Mouse (Mus musculus): Measurements from ENCODE around the gene Gm37419. TPM values are rescaled to one million over a fixed set of nuclear protein-coding genes. Genes with fewer than 3 reads are reported as not detected.

Gene Gm37419
- total RNA-seq, 2 experiments from 2014 or later, result not detected

DNA sequence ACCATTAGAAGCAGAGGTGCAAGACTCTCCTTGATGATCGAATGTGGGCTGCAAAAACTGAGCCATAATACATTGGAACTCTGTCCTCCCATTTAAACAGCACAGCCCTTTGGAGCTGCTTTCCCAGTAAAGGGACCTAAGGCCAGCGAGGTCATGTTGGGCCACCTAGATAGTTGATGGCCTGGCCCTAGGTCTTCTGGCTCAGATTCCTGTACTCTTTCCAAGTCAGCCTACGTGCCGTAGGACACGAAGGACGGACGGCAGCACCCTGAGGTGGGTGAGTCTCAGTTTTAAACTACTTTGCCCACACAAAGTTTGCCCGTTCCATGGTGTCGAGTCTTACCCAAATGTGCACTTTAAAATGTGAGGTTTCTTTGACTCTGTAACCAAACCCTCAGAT lies 8.8 kb upstream of the Gm37419 start:
- DNase-seq (ENCODE audit: low spot score), result peak; percentile 81

DNA sequence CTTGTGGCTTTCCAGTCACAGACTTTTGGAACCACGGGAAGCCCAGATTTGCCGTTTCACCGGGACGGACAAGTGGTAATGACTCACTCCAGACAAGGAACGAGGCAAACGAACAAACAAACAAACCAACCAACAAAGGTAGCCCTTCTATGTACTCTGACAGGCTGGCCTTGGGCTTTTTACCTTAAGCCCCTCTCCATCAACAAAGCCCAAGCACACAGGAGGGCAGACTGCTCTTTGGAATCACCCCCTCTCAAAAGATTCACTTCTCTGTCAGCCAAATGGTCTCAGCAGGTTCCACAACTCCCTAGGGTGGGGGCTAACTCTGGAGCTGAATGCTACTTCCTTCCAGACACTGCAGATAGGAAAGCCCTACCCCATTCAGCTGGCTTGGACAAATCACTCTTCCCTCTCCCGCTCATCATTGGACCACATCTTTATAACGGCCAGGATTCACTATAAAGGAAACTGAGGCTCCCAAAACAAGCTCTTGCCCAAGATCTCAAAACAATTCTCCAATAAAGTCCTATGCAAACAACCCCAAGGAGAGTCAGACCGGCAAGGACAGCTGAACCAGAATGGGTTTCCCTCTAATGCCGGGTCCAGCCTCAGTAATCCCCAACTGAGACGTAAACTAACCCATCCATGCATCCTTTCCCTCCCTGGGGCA lies 7.9 kb upstream of the Gm37419 start:
- DNase-seq (ENCODE audit: low spot score), result no peak

DNA sequence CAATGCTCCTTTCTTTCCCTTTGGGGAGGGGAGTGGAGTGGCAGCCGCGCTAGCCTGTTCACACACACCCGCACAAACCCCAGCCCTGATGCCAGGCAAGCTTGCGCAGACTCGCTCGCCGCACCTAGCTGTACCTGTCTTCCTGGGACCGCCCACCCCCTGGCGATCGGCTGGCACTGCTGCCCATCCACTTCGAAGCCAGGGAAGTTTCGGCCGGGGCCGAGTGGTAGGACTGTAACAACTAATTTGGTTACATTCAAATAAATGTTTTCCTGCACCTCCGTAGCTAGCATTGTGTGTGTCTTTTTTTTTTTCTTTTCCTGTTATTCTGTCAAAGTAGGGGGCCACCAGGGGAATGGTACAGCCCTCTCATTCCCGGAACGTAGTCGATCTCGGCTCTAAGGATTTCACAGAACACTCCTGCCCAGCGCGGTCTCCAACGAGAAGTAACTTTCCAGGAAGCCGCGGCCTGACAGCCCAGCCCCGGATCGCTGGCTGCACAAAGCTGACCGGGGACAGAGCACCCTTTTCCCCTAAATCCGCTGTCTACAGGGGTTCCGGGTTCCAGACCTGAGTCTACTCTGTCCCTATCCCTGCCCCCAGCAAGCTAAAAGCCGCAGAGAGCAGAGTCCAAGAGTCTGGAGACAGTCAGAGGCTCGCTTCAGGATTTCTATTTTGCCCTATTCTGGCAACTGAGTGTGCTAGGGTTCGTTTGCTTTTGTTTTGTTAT lies 7.1 kb upstream of the Gm37419 start:
- no peak for DNase-seq (ENCODE audit: low spot score)

DNA sequence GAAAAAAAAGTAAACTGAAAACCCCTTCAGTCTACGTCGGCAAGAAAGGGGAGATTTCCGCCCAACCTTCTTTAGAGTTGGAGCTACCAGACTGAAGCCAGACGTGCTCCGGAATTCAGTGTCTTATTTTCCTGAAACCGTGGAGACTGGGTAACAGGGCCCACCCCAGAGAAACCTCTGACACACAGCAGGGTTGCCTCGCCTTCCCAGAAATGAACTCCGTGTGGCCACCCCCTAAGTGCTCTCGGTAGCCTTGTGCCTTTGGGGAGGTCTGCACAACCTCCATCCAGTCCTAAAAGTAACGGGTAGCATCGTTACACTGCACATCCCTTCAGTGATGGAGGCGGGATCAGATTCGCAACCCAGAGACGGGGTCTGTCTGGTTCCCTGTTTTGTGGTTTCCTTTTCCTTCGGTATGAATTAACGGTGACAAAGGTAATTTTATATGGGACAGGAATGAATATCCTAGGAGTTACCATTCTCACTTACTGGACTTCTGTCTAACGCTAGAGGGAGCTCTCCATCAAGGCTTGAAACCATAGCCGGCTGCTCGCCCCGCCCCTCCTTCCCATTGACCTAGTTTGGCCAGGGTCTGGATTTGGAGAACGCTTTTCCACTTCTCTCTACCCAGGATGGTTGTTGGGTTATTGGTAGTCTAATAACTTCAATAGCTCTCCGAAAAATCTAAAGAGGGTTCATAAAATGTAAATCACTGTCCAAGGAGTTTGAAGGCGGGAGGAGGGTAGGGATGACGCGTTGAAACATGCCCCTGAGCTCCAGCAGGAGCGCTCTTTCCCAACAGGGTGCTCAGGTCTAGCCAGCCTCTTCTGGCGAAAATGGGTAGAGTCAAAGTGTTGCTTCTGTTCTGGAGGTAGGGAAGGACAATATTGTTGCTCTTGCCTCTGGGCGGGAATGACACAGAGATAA lies 6.1 kb upstream of the Gm37419 start:
- peak; percentile 92 for DNase-seq (ENCODE audit: low spot score)

DNA sequence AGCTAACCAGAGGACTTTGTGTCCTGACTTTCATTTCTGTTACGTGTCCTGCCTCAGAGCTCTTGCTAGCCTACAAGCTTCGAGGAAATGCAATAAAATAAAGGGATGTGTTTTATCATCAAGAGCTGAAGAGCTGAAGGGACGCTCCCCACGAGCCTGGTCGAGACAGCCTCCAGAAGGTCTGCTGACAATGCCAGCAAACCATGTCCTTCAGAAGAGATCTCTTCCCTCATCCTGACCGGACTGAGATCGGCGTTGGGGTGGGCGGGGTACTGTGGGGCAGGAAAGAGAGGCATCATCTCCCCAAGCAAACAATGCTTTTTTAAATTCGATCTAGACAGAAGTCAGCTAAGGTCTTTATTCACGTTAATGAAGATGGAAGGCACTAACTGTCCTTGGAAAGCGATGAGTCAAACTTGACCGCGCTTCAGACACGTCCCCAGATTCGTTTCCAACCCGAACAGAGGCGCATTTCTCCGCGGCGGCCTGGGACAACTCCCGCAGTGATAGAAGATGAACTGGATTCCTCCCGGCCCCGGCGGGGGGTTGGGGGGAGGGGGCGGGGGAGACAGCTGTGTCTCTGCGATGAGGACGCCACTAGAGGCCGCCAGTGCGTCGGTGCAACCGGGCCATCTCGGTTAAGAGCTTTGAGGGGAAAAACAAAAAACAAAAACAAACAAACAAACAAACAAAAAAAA lies 5.2 kb upstream of the Gm37419 start:
- peak; percentile 84 for DNase-seq (ENCODE audit: low spot score)

DNA sequence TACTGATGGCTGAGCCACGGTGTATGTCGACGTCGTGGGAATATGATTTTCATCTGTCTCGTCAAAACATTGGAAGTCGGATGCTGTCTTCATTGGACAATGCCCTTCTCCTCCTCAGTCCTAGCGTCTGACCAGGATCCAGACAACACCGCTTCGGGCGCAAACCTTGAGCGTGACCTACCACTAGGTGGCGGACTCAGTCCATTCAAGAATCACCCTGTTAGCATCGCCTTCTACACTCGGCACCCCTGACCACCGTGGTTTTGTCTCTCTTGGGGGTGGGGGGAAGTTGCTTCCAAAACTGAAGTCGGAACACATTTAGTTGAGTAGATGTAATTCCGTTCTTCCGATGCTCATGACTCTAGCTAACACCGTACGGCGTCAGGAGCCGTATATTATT lies 4.1 kb upstream of the Gm37419 start:
- DNase-seq (ENCODE audit: low spot score), result peak; percentile 95

DNA sequence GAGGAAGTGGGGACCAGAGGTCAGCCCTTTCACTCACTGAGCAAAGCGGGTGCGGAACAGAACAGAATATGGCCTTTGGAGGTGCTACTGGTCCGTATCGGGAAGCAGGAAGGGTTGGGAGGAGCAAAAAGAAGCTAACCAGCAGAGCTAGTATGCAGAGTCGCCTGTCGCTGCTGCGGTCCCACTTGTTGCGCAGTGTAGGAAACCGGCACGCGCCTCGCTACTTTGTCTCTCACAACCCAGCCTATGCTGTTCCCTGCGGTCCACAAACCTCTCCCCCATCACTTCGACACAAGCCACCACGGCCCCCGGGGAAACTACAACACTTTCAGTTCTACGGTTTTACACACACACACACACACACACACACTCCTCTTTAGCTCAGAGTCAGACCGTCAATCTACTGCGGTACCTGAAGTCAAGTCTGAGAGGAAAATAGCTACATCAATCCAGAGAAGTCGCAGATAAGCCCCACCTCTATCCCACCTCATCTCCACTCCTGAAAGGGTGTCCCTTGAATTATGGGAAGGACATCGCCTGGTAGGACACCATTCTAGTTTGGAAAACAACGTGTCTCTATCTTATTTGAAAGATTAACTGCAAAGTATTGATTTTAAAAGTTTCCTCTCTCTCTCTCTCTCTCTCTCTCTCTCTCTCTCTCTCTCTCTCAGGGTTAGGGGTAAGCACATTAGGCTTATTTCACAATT lies 3.4 kb upstream of the Gm37419 start:
- DNase-seq (ENCODE audit: low spot score), result no peak

DNA sequence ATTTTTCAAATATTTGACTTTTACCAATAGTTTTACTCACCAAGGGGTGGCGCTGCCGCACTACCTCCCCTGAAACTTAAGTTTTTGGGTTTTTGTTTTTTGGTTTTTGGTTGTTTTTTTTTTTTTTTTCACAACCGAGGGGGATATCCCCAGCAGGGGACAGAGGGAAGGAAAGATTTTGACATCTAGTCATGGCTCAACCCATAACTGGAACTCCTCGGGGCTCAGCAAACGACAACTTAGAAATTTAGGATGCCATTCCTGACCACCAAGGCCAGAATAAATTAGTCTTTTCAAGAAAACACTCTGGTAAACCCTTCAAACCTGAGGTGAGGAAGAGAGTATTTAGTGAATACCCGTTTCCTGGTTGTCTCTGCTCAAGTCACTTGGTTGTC lies 2.8 kb upstream of the Gm37419 start:
- no peak for DNase-seq (ENCODE audit: low spot score)

DNA sequence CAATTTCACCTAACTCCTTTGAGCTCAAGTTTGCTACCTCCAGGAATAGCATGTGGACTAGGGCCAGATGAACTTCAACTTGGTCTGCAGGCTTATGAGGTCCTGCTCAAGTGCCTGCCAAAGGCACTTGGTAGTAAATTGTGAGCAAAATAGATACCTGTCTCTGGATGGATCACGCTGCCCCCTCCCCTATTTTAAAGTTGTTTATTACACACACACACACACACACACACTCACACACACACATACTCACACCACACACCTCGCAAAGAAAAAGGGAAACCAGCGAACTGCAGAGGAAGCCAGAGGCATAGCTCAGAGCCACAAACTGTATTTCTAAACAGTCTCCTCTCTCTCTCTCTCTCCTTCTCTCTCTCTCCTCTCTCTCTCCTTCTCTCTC lies 2.1 kb upstream of the Gm37419 start:
- DNase-seq (ENCODE audit: low spot score), result no peak

DNA sequence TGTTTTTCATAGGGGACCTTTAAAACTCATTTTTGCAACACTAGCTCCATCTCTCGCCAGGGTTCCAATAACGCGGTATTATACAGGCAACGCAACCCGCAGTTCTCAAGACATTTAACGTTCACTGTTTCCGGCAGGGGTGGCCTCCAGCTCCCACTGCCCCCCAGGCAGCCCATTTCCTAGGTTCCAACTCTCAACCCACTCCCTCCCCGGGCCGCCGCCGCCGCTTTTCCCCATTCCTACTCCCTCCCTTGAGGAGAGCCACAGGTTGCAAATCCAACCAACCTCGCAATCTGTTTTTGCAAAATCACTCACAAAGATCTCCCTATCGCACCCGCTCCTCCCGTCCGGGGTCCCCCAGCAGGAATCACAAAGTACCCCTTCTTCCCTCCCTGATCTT lies 1.4 kb upstream of the Gm37419 start:
- DNase-seq (ENCODE audit: low spot score), result no peak

DNA sequence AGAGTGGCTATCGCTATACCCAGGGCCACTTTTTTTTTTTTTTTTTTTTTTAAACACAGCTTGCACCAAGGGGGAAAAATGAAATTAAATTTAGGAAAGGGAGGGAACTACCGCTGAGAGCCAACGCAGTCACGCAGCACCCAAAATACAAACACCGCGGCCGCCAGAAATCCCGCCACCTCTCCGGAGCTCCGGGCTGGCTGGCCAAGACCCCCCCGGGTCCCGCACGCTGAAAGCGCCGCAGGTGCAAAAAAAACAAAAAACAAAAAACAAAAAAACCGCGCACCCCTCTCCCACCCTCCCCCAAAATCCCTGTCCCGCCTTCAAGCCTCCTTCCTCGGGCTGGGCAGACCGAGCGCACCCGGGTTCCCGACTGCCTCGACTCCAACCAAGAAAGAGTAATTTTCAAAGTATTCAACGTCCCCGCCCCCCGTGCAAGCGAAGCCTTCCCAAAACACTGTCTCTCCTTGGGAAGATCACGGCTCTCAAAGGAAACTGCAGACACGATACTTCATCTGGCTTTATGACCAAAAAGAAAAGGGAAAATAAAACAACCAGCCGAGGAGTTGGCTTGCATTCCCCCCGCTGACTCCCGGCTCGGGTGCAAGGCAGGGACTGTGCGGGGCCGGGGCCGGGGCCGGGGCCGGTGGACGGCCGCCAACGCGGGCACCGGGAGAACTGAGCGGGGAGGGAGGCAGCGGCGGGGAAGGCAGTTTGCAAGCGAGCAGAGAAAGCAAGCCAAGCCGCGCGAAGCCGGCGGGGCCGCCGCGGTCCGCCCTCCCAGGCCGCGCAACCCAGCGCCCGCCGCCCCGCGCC lies 733 bp upstream of the Gm37419 start:
- no peak for DNase-seq (ENCODE audit: low spot score)

DNA sequence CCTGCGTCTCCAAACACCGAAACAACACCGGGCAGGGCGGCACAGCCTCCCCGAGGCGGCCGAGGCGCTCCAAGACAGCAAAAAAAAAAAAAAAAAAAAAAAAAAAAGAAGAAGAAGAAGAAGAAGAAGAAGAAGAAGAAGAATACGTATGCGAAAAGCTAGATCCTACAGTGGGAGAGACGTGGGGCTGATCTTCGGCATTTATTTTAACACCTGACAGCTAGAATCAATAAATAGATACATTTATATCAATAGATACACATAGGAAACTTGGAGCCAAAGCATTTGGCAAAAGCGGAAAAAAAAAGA lies 171 bp upstream of the Gm37419 start:
- no peak for DNase-seq (ENCODE audit: low spot score)

DNA sequence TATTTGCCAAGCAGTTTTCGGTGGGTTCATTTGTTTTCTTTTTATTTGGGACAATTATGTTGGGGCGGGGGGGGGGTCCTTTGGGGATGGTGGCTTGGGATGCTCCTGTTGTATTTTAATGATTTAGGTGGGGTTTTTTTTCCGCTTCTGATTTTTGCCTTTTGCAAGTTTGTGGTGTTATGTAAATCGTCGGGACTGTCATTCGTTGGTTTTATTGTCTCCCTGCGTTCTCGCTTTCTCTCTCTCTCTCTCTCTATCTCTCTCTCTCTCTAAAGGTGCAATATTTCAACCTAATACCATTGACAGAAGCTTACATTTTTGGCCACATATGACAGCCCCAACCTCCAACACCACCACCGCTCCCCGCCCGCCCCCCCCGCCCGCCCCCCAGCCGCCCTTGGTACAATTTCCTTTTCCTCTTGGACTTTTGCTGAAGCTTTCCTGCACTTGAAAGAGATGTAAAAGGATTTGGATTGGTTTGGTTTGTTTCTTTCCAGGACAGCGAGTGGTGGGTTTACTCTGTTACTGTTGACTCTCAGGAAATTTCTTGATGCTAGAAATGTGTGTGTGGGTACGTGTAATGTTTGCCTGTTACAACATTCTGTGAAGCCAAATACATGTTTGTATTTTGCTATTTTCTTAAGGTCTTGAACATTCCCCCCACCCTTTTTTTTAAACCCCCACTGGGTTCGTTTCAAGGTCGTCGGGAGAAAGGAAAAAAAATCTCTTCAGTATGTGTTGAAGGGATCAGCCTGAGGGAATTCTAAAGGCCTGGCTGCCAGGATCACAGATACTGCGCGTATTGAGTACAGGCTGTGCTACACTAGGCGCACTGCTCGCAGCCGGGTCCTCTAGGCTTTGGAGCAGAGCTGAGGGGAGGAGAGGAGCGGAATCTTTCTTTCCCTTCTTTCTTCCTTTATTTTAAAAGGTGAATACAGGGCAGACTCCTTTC lies 1.2 kb downstream of the Gm37419 start:
- DNase-seq (ENCODE audit: low spot score), result no peak

DNA sequence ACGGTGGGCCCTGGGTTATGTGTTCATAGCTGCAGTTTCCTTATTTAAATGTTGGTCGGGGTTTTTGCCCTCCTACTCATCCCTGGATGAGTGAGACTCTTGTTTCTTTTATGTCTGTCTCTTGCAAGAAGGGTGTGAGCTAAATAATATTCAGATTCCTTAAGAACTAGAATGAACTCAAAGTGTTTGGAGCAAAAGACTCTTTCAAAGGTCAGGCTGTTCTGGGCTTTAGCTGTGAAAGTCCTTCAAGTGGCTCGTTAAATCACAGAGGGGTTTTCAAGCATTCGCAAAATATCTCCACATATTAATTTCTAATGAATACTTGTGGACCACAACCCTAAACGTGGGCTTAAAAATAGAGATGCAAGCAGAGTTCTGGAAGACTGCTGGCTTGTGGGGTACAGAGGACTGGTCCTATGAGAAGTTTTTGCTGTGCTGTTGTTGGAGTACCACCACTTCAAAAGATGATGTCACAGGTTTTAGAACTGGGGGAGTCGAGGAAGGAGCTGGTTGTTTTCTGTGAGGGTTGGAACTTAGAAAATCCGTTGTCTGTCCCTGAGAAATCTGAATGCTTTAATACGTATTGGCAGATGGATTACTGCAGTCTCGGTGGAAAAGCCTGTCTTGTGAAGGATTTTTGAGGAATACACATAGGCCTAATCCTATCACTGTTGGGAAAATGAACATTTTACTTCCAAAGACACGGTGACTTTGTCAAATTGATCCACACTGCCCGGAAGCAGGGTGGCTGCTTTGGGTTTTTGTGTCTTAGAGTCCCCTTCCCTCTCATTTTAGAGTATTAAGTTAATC lies 2.1 kb downstream of the Gm37419 start:
- no peak for DNase-seq (ENCODE audit: low spot score)

DNA sequence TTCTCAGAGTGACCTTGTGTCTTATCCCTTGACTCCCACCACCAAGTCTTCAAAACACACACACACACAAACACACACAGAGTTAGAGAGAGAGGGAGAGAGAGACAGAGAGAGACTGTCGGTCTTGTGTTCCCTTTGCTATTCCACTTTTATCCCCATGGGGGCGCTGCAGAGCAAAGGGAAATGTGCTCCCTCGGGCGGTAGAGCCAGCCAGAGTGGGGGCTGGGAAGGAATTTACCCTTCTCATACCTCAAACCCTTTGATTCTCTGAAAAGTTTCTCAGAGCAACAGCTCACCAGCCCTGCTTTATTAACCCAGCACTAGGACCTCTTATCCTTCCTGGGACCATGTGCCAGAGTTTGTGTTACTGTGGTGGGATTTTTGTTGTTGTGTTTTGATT lies 2.9 kb downstream of the Gm37419 start:
- DNase-seq (ENCODE audit: low spot score), result peak; percentile 96

DNA sequence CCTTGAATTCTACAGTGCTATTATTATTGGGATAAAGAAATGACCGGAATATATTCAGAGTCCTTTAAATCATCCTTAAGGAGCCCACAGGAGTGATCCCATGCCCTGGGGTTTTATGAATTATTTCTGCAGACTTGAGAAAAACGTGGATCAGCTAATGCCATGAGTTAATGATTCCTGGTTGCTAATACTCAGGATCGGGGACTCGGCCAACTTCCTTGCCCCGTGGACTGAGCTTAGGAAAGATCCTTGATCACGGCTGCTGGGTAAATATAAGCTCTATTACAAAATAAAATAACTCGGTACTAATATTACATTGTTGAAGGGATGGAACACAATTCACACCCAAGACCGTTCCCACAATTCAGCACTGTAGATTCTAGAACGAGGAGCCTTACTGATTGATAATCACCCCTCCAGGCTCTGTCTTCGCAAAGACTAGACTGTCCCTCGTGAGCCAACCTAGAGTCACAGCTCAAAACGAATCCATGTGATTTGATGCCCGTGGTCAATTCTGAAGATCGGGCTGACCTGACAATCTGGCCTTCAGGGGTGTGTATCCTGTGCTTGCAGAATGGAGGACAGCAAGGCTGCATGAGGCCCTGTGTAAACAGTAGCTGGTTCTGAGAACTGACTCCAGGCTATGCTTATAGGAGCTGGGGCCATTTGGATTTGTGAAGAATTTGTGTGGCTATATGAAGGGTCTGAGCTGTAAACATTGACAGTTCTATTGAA lies 3.7 kb downstream of the Gm37419 start:
- DNase-seq (ENCODE audit: low spot score), result no peak
